Mouse (Mus musculus): Measurements from ENCODE around the gene Sgms2. TPM values are rescaled to one million over a fixed set of nuclear protein-coding genes. Genes with fewer than 3 reads are reported as not detected.

Sgms2 gene
- 32.3 TPM for polyA plus RNA-seq (2014; fragmentation: Illumina TruSeq; extraction: RNeasy Lipid Tissue Mini Kit (QIAGEN cat#74804); ENCODE audit: low read depth, low replicate concordance)

DNA sequence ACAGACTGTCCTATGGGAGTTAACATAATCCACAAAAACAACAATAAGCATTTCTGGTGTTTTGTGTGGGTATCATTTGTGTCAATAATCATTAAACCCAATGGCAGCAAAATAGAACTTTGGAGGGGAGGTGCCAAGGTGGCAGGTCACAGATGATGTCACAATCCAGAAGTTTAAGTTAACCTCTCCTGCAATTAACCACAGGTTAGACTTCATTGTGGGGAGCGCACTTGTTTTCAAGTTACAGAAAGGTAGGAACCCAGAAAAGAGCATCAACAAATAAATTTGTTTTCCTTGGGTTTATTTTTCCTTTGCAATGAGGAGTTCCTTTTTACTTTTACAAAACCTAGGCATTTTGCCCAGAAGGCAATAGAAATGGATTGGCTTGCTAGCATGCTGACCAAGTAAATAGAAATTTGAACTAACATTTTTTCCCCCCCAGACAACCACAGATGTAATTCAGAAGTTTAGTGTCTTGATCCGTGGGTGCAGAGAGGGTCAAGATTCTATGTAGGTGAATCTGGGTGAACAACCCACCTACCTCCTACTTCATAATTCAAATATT, at the start of gene Sgms2:
Gene Sgms2 (minus strand): TSS at position 51 of the 565 bp plus-strand sequence.

DNA sequence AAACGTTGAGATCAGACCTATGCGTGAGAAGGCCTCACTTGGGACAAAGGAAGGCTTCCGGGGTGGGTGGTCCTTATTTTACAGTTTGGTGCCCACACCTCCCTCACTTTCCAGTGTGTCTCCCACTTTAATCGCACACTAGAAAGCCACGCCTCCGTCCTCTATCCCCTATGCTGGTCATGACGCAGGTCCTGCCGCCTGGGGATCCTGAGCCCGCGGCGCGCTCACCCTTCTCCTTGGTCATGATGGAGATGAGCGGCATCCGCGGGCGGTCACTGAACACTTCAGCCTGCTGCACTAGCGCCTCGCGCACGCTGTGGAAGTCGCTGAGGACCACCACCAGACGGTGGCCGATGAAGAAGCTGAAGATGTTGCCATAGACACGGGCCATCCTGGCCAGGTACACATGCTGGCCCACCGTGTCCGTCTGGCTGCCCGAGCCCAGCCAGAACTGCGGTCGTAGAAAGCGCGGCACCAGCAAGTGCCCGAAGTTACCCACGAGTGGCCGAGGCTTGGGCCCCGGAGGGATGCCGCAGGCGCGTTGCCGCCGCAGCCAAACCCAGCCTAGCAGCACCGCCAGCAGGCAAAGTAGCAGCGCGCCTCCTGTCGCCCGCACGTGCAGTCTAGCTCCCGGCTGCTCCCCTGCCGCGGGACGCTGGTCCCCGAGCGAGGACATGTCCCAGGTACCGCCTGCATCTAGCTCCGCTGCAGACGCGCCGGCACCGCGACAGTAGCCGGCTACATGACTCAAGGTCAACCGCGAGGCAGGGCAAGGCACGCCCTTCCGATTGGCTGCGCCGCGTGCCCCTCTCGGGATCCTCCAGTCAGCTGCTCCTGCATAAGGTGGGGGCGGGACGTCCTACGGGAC, 188.5 kb downstream of the Sgms2 start, which contains the start of gene Cyp2u1:
Gene Cyp2u1 (minus strand): TSS at position 776 of the 868 bp plus-strand sequence.

DNA sequence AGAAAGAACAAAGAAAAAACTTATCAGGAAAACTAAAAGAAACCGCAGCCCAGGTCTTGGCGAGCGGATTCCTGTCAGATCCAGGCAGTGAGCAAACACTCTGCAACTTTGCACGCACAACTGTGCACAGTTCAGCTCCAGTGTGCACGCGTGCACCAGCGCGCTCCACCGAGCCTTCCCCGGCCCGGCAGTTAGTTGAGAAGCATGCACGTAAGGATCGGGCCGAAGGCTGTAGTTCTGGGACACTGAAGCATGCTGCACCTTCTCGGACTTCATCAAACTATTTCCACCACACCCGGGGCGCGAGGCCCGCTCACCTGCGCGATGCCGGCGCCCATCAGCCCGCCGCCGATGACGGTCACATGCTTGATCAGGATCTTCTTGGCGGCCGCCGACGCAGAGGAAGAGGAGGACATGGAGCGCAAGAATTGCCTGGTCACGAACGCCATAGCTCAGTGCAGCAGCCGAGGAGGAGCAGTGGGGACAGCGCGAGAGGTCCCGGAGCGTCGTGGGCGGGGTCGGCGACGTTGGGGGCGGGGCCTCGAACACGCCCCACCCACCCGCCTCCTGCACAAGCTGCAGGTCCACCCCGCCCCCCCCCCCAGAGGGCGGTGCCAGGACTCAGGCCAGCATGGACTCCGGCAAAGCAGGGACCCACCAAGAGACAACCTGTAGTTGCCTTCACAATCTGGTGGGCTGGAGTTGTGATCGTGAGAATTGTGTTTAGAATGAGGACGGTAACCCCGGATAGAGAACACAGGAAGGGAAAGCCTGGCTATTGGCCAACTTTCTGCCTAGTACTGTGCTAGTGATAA, 219.4 kb downstream of the Sgms2 start, which contains the start of gene Hadh:
Gene Hadh (minus strand): TSS at position 543 of the 815 bp plus-strand sequence.

Other genes with a start within 250 kb of the Sgms2 start
- gene Hadh, start 219.3 kb downstream of the Sgms2 start, polyA plus RNA-seq (2014; fragmentation: Illumina TruSeq; extraction: RNeasy Lipid Tissue Mini Kit (QIAGEN cat#74804); ENCODE audit: low read depth, low replicate concordance) = 256 TPM
- 1.7 TPM for gene Cyp2u1, start 188.2 kb downstream of the Sgms2 start, polyA plus RNA-seq (2014; fragmentation: Illumina TruSeq; extraction: RNeasy Lipid Tissue Mini Kit (QIAGEN cat#74804); ENCODE audit: low read depth, low replicate concordance)
- 5.9 TPM for gene Papss1, start 73.4 kb upstream of the Sgms2 start, polyA plus RNA-seq (2014; fragmentation: Illumina TruSeq; extraction: RNeasy Lipid Tissue Mini Kit (QIAGEN cat#74804); ENCODE audit: low read depth, low replicate concordance)